Mouse (Mus musculus) liver, postnatal 0 days (tissue): ENCODE measurements around the gene Cd164. TPM values are rescaled to one million over a fixed set of nuclear protein-coding genes. Genes with fewer than 3 reads are reported as not detected.
A peak's percentile ranks its signal among the peaks of the same experiment; 100 is the strongest.

ENCODE experiments used
- ATAC-seq: fragments of 200-750 bp; cut with Nextera tagmentation; 2 replicates; pipeline ENCODE4 v1.8.0; 2017; ENCODE audit warnings: mild to moderate bottlenecking, moderate library complexity
- DNase-seq: peaks from one replicate; pipeline ENCODE4 v3.0.0-alpha.2; 2016
- H3K27ac ChIP-seq: fragments of 300-500 bp; sonication (generic); 2 replicates; pipeline ENCODE4 v1.5.1; 2014; ENCODE audit warnings: antibody characterized with exemption, moderate library complexity, mild to moderate bottlenecking, low read depth
- H3K27me3 ChIP-seq: fragments of 300-500 bp; sonication (generic); 2 replicates; pipeline ENCODE4 v1.6.1; 2014; ENCODE audit warnings: low read length, control low read depth, mixed read lengths; ENCODE audit not compliant: insufficient read depth
- H3K36me3 ChIP-seq: fragments of 300-500 bp; sonication (generic); replicated peaks from 2 replicates; pipeline ENCODE4 v1.6.1; 2014; ENCODE audit warnings: mild to moderate bottlenecking, control low read depth, low read length, moderate library complexity, mixed read lengths; ENCODE audit not compliant: insufficient read depth
- H3K4me1 ChIP-seq: fragments of 300-500 bp; sonication (generic); 2 replicates; pipeline ENCODE4 v1.6.1; 2014; ENCODE audit warnings: antibody characterized with exemption, mild to moderate bottlenecking, control low read depth; ENCODE audit not compliant: insufficient read depth
- H3K4me2 ChIP-seq: fragments of 300-500 bp; sonication (generic); 2 replicates; pipeline ENCODE4 v1.6.1; 2014; ENCODE audit warnings: low read depth, mild to moderate bottlenecking, low read length, moderate library complexity, mixed read lengths
- H3K4me3 ChIP-seq: fragments of 300-500 bp; sonication (generic); 2 replicates; pipeline ENCODE4 v1.5.1; 2014; ENCODE audit warnings: low read depth, low read length
- H3K9ac ChIP-seq: fragments of 300-500 bp; sonication (generic); replicated peaks from 2 replicates; pipeline ENCODE4 v1.6.1; 2014; ENCODE audit warnings: mild to moderate bottlenecking, moderate library complexity
- H3K9me3 ChIP-seq: fragments of 300-500 bp; sonication (generic); 2 replicates; pipeline ENCODE4 v1.6.1; 2016; ENCODE audit warnings: mild to moderate bottlenecking, control low read depth, low read length, mixed read lengths
- CTCF ChIP-seq: sonication (generic); IDR thresholded peaks from 2 replicates; pipeline ENCODE4 v1.5.1; 2016; ENCODE audit warnings: antibody characterized with exemption, low read depth
- EP300 ChIP-seq: IDR thresholded peaks from 2 replicates; pipeline ENCODE4 v1.6.1; 2016; ENCODE audit warnings: antibody characterized with exemption, low read depth, mild to moderate bottlenecking
- WGBS: fragments of 180-500 bp; shearing (Covaris S2); extraction: QIAGEN DNeasy Blood & Tissue Kit; methylation state at CpG from one replicate; pipeline ENCODE4 v1.1.7; 2014; ENCODE audit not compliant: insufficient replicate concordance; 5-methylcytosine and 5-hydroxymethylcytosine counted together
- polyA plus RNA-seq: library from polyadenylated mRNA; unstranded; fragments of >200 nt; fragmentation: Nextera tagmentation; extraction: Ambion mirVana; gene quantifications from 2 replicates; pipeline ENCODE4 v1.2.1, GENCODE M21; 2015

Cd164 gene
- polyA plus RNA-seq, 1 experiment from 2014 or later: 93.3 TPM

- DNase-seq (no peak), ATAC-seq (no peak)
- Histone ChIP-seq H3K9me3 (peaks cover 9% of the 10 kb centered on the region; the same call in 1 of the 2 replicates), H3K27ac (no peak overlapping the region), H3K4me3 (no peak overlapping the region), H3K9ac (no peak overlapping the region), H3K4me1 (peaks cover 6% of the 10 kb centered on the region; the same call in 1 of the 2 replicates), H3K4me2 (no peak overlapping the region), H3K36me3 (no peaks in the 10 kb centered on the region), H3K27me3 (no peaks in the 10 kb centered on the region)
- WGBS: 81% methylated on average over 7 of the region's 7 CpGs
- TF ChIP-seq EP300: no peak
- TF ChIP-seq CTCF: no peak
These were observed 31.5 kb downstream of the Cd164 start for GRCm38 (mm10) chr10:41550711-41551110.

- Histone ChIP-seq H3K4me2 (no peak overlapping the region), H3K9ac (no peak overlapping the region), H3K36me3 (no peaks in the 10 kb centered on the region), H3K27ac (peak overlapping the region; percentile 73), H3K27me3 (no peaks in the 10 kb centered on the region), H3K4me1 (peaks cover 6% of the 10 kb centered on the region; the same call in 1 of the 2 replicates), H3K9me3 (peaks cover 9% of the 10 kb centered on the region; the same call in 1 of the 2 replicates), H3K4me3 (no peak overlapping the region)
- ATAC-seq: no peak
- TF ChIP-seq EP300 (no peak), CTCF (no peak)
- DNase-seq: no peak
- 27% methylated on average over 3 of the region's 3 CpGs for WGBS
These were observed 33.1 kb downstream of the Cd164 start for GRCm38 (mm10) chr10:41552319-41552718.

GRCm38 (mm10) chr10:41552847-41553589 lies 33.8 kb downstream of the Cd164 start:
- 54% methylated on average over 14 of the region's 14 CpGs for WGBS
- H3K36me3 ChIP-seq: no peaks in the 10 kb centered on the region
- peaks cover 9% of the 10 kb centered on the region; the same call in 1 of the 2 replicates for H3K9me3 ChIP-seq
- DNase-seq (peak; percentile 65), ATAC-seq (peak; percentile 89)
- H3K9ac ChIP-seq: no peak overlapping the region
- no peaks in the 10 kb centered on the region for H3K27me3 ChIP-seq
- TF ChIP-seq CTCF (no peak), EP300 (0 out of 2 replicates have a peak, but pooled peaks have one; percentile 26)
- peaks cover 6% of the 10 kb centered on the region; the same call in 1 of the 2 replicates for H3K4me1 ChIP-seq
- peak overlapping the region; percentile 73 for H3K27ac ChIP-seq
- no peak overlapping the region for H3K4me3 ChIP-seq
- H3K4me2 ChIP-seq: no peak overlapping the region

- ATAC-seq: no peak
- WGBS: 81% methylated on average over 4 of the region's 4 CpGs
- Histone ChIP-seq H3K4me1 (peaks cover 6% of the 10 kb centered on the region; the same call in 1 of the 2 replicates), H3K9me3 (peaks cover 9% of the 10 kb centered on the region; the same call in 1 of the 2 replicates), H3K9ac (no peak overlapping the region), H3K4me2 (no peak overlapping the region), H3K27ac (peak overlapping the region; percentile 73), H3K36me3 (no peaks in the 10 kb centered on the region), H3K4me3 (no peak overlapping the region), H3K27me3 (no peaks in the 10 kb centered on the region)
- TF ChIP-seq EP300: no peak
- TF ChIP-seq CTCF: no peak
- no peak for DNase-seq
These were observed 34.5 kb downstream of the Cd164 start for GRCm38 (mm10) chr10:41553711-41554110.

GRCm38 (mm10) chr10:41555081-41555480 lies 35.9 kb downstream of the Cd164 start:
- Histone ChIP-seq H3K36me3 (no peaks in the 10 kb centered on the region), H3K27me3 (no peaks in the 10 kb centered on the region), H3K4me2 (no peak overlapping the region), H3K9ac (no peak overlapping the region), H3K4me3 (no peak overlapping the region), H3K4me1 (peaks cover 6% of the 10 kb centered on the region; the same call in 1 of the 2 replicates), H3K9me3 (peaks cover 5% of the 10 kb centered on the region; the same call in 1 of the 2 replicates), H3K27ac (no peak overlapping the region)
- WGBS: 67% methylated on average over 3 of the region's 3 CpGs
- TF ChIP-seq EP300: no peak
- no peak for TF ChIP-seq CTCF
- ATAC-seq (no peak), DNase-seq (no peak)

- WGBS: 84% methylated on average over 1 of the region's 1 CpGs
- no peak for DNase-seq
- TF ChIP-seq EP300: no peak
- no peak for TF ChIP-seq CTCF
These were observed 39.2 kb downstream of the Cd164 start for GRCm38 (mm10) chr10:41558401-41558800.

More at GRCm38 (mm10) chr10:41558401-41558800, 39.2 kb downstream of the Cd164 start:
- Histone ChIP-seq H3K9me3 (peaks cover 8% of the 10 kb centered on the region), H3K4me1 (no peaks in the 10 kb centered on the region), H3K9ac (no peak overlapping the region), H3K4me2 (no peak overlapping the region), H3K36me3 (no peaks in the 10 kb centered on the region), H3K4me3 (no peak overlapping the region), H3K27me3 (no peaks in the 10 kb centered on the region), H3K27ac (no peak overlapping the region)
- no peak for ATAC-seq
